Mouse (Mus musculus): ENCODE results near the gene Pygb.

GRCm38 (mm10) chr2:150858724-150859487 lies 72.4 kb downstream of the Pygb start:
- TF ChIP-seq CTCF (IDR thresholded peaks at IDR 0.05; ENCODE audit: low read depth) (no peak), EP300 (optimal IDR thresholded peaks at IDR 0.05) (no peak)

Measured in stomach, postnatal 0 days (tissue).